Mouse (Mus musculus): Measurements from ENCODE around the gene Rgs12.

DNA sequence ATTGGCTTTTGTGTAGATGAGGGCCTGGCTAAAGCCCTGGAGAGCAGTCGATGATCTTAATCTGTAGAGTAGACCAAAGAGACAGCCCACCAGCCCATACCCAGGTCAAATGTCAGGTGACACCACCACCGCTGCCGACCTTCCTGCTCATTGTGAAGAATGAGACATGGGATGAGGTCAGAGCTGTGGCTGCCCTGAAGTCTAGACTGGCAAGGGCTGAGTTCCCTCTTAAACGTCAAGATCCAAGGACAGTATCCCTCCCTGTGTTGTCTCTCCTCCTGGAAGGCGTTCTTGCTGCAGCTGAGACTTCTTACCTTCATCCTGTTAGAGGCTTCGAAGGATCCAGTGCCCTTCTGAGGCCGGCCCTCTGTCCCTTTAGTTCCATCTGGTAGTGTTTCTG, 6.9 kb downstream of the Rgs12 start:
- TF ChIP-seq MAX (IDR thresholded peaks at IDR 0.05) (no peak), CTCF (IDR thresholded peaks at IDR 0.05; ENCODE audit: control insufficient read depth, insufficient read depth, insufficient read length) (no peak), USF1 (IDR thresholded peaks at IDR 0.05; ENCODE audit: low read depth) (no peak), MYOD1 (IDR thresholded peaks at IDR 0.05; ENCODE audit: control insufficient read depth, insufficient read length, low read depth) (no peak), FOSL1 (IDR thresholded peaks at IDR 0.05; ENCODE audit: insufficient read depth, low read length, poor library complexity, severe bottlenecking) (no peak), CEBPB (IDR thresholded peaks at IDR 0.05; ENCODE audit: low read depth) (no peak), MYOG (IDR thresholded peaks at IDR 0.05; ENCODE audit: control insufficient read depth, extremely low read depth, insufficient read length) (no peak)
